Mouse (Mus musculus) testis, adult 2 months (tissue): ENCODE results near the gene Spg20. TPM values are rescaled to one million over a fixed set of nuclear protein-coding genes. Genes with fewer than 3 reads are reported as not detected.

Experiments used
- H3K27ac ChIP-seq: fragments of 200-500 bp; 2 replicates; pipeline ENCODE4 v1.5.1; 2012; ENCODE audit warnings: low read depth, low read length; ENCODE audit not compliant: control insufficient read depth, insufficient read depth
- H3K27me3 ChIP-seq: fragments of 200-500 bp; 2 replicates; pipeline ENCODE4 v1.6.1; 2012; ENCODE audit warnings: mild to moderate bottlenecking, low read length, moderate library complexity; ENCODE audit not compliant: control insufficient read depth, insufficient read depth
- H3K36me3 ChIP-seq: fragments of 200-500 bp; 2 replicates; pipeline ENCODE4 v1.6.1; 2012; ENCODE audit warnings: mild to moderate bottlenecking, low read length; ENCODE audit not compliant: control insufficient read depth, insufficient read depth
- H3K4me1 ChIP-seq: fragments of 200-500 bp; 2 replicates; pipeline ENCODE4 v1.6.1; 2012; ENCODE audit warnings: low read length; ENCODE audit not compliant: control insufficient read depth, insufficient read depth
- H3K4me3 ChIP-seq: fragments of 200-500 bp; 2 replicates; pipeline ENCODE4 v1.5.1; 2012; ENCODE audit warnings: low read depth, mild to moderate bottlenecking, low read length, moderate library complexity, mixed read lengths; ENCODE audit not compliant: control insufficient read depth
- CTCF ChIP-seq: fragments of 200-500 bp; IDR thresholded peaks from 2 replicates; pipeline ENCODE4 v1.5.1; 2012; ENCODE audit warnings: low read depth, mild to moderate bottlenecking, inconsistent platforms, low read length, moderate library complexity; ENCODE audit not compliant: control insufficient read depth, insufficient read depth, insufficient replicate concordance
- POLR2A ChIP-seq: fragments of 200-500 bp; IDR thresholded peaks from 2 replicates; pipeline ENCODE4 v1.6.1; 2012; ENCODE audit warnings: low read depth, mild to moderate bottlenecking, inconsistent platforms, low read length, moderate library complexity; ENCODE audit not compliant: control insufficient read depth
- polyA plus RNA-seq: library from polyadenylated mRNA; depleted of rRNA; stranded (reverse); fragments of >200 nt; gene quantifications from 2 replicates; pipeline ENCODE4 v1.2.3, GENCODE M21; 2012

Spg20 gene
- polyA plus RNA-seq, 1 experiment: 12.9 TPM

GRCm38 (mm10) chr3:55075294-55075648 lies 36.6 kb upstream of the Spg20 start:
- H3K27me3 ChIP-seq: no peaks in the 10 kb centered on the region
- no peak for TF ChIP-seq CTCF
- TF ChIP-seq POLR2A: no peak
- H3K36me3 ChIP-seq: no peaks in the 10 kb centered on the region
- no peaks in the 10 kb centered on the region for H3K4me1 ChIP-seq
- no peak overlapping the region for H3K4me3 ChIP-seq
- no peak overlapping the region for H3K27ac ChIP-seq

- Histone ChIP-seq H3K4me3 (no peak overlapping the region), H3K27me3 (no peaks in the 10 kb centered on the region), H3K36me3 (no peaks in the 10 kb centered on the region), H3K4me1 (no peaks in the 10 kb centered on the region), H3K27ac (no peak overlapping the region)
- TF ChIP-seq CTCF (no peak), POLR2A (no peak)
Measured at GRCm38 (mm10) chr3:55078233-55078632, 33.7 kb upstream of the Spg20 start.

- Histone ChIP-seq H3K27ac (no peak overlapping the region), H3K36me3 (no peaks in the 10 kb centered on the region), H3K4me3 (no peak overlapping the region), H3K27me3 (no peaks in the 10 kb centered on the region), H3K4me1 (no peaks in the 10 kb centered on the region)
- no peak for TF ChIP-seq CTCF
- TF ChIP-seq POLR2A: no peak
Measured at GRCm38 (mm10) chr3:55079619-55080018, 32.3 kb upstream of the Spg20 start.

GRCm38 (mm10) chr3:55080055-55080454 lies 31.9 kb upstream of the Spg20 start:
- Histone ChIP-seq H3K27ac (no peak overlapping the region), H3K4me3 (no peak overlapping the region), H3K4me1 (no peaks in the 10 kb centered on the region), H3K36me3 (no peaks in the 10 kb centered on the region), H3K27me3 (no peaks in the 10 kb centered on the region)
- TF ChIP-seq CTCF: peak; percentile 78; the same call in 1 of the 2 replicates
- no peak for TF ChIP-seq POLR2A

- Histone ChIP-seq H3K27me3 (no peaks in the 10 kb centered on the region), H3K4me3 (no peak overlapping the region), H3K36me3 (no peaks in the 10 kb centered on the region), H3K27ac (no peak overlapping the region), H3K4me1 (no peaks in the 10 kb centered on the region)
- TF ChIP-seq POLR2A (no peak), CTCF (no peak)
Measured at GRCm38 (mm10) chr3:55084781-55085180, 27.1 kb upstream of the Spg20 start.

GRCm38 (mm10) chr3:55085716-55086115 lies 26.2 kb upstream of the Spg20 start:
- Histone ChIP-seq H3K4me1 (no peaks in the 10 kb centered on the region), H3K4me3 (no peak overlapping the region), H3K27me3 (no peaks in the 10 kb centered on the region), H3K27ac (no peak overlapping the region; the same call in 1 of the 2 replicates), H3K36me3 (no peaks in the 10 kb centered on the region)
- TF ChIP-seq CTCF: no peak
- no peak for TF ChIP-seq POLR2A

GRCm38 (mm10) chr3:55086948-55087347 lies 25.0 kb upstream of the Spg20 start:
- no peaks in the 10 kb centered on the region for H3K27me3 ChIP-seq
- H3K4me1 ChIP-seq: no peaks in the 10 kb centered on the region
- no peak overlapping the region for H3K4me3 ChIP-seq
- no peak for TF ChIP-seq CTCF
- TF ChIP-seq POLR2A: no peak
- no peak overlapping the region for H3K27ac ChIP-seq
- no peaks in the 10 kb centered on the region for H3K36me3 ChIP-seq

GRCm38 (mm10) chr3:55087360-55087759 lies 24.5 kb upstream of the Spg20 start:
- no peaks in the 10 kb centered on the region for H3K36me3 ChIP-seq

More at GRCm38 (mm10) chr3:55087360-55087759, 24.5 kb upstream of the Spg20 start:
- Histone ChIP-seq H3K27ac (no peak overlapping the region), H3K27me3 (no peaks in the 10 kb centered on the region), H3K4me1 (no peaks in the 10 kb centered on the region), H3K4me3 (no peak overlapping the region)
- TF ChIP-seq POLR2A: no peak
- no peak for TF ChIP-seq CTCF
